Mouse (Mus musculus) cerebellum, postnatal 25 days (tissue): ENCODE results near the gene Plekhm1.
"Not testable (repeated sequence)": the region's sequence is repeated elsewhere in the genome, so short reads cannot be mapped to it uniquely, and the experiment has no call there.

ENCODE experiments used
- DNase-seq, 2 experiments: peaks; one replicate each; pipeline ENCODE4 v3.0.0; 2021; ENCODE audit warnings: mixed read lengths in 2 of 2

The Plekhm1 gene

DNA sequence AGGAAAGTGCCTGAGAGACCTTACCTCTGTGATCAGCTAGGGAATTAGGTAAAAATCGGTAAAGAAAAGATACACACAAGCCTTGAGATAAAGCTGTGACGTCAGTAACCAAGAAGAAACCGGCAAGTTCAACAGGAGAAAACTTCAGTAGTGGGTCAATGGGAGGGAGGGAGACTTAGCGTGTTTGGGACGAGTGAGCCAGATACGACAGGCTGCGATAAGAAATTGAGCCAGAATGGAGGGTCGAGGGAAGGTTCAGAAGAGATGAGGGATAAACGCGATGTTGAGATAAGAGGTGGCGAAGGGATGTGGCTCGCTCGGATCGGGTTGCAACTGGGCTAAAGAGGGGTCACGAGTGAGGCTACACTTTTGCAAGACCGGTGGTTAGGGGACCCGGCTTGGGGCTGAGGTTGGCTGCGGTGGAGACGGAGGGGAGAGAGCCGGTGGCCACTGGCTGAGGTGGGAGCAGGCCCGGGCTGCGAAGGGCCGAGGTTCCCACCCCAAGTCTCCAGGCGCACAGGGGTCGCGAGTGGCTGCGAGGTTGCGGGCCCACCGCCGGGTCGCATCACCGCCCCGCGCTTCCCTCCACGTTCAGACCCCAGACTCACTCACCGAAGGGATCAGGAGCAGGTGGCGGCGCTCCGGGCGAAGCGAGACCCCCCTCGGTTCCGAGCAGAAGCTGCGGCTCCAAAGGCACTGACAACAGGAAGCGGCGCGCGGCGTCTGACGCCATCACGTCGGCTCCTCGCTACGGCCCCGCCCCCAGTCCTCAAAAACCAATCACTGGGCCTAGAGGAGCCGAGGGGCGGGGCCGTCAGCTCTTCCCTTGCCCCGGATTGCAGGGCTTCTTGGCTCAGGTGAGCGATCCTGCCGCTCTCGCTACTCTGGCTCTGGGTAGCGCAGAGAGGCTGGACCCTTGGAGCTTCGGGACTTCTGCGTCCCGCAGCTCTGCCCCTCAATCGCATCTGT is at the start of gene Plekhm1:
Gene Plekhm1 (minus strand): TSS at position 707 of the 969 bp plus-strand sequence.
- DNase-seq = peak; percentile 97 to 99

DNA sequence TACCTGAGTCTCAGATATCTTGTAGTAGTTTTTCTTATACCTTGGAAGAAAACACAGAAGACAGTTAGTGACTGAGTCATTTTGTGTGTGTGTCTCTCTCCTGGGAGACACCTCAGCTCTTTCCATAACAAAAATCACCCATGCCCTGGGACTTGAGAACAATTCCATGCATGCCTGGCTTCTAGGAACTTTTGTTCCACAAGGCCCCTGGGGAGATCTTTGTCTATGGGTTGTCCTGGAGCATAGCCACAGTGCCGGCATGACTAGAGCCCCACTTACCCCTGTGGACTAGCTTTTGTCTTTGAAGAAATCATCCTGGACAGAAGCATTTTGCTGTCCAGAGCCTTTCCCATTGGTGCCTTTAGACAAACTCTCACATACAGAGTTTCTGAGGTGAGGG is 38.6 kb upstream of the Plekhm1 start:
- not testable (repeated sequence) for DNase-seq

DNA sequence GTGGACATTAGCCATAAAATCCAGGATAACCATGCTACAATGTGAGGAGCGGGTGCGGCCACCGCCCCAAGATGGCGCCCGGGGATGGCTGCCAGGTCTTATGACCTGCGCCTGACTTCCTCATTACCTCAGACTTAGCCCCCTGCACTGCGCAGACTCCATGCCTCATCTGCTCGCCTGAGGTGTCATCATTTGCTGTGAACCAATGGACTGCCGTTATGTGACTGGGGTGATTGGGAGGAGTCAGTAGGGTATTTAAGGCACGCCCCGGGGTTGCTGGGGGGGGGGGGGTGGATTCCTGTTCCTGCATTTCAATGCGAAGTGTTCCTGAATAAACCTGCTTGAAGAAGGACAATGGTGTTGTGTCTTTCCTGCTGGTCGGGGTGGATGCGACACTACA is 37.2 kb upstream of the Plekhm1 start:
- not testable (repeated sequence) for DNase-seq

DNA sequence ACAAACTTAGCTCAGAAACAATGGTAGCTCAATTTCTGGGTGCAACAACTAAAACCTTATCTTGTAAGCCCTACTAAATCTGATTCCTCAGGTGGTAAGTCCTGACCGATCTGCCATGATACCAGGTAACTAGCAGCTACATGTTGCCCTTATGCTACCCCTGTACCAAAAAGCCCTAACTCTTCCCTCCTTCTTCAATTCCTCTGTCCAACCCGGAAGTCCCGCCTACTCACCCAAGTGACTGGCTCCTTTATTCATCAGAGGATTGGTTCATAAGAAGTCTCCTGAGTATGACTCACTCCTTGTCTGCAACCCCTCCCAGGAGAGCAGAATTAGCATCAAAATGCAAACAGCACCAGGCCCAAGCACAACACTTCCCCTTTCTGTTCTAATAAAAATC is 31.2 kb upstream of the Plekhm1 start:
- no peak for DNase-seq

DNA sequence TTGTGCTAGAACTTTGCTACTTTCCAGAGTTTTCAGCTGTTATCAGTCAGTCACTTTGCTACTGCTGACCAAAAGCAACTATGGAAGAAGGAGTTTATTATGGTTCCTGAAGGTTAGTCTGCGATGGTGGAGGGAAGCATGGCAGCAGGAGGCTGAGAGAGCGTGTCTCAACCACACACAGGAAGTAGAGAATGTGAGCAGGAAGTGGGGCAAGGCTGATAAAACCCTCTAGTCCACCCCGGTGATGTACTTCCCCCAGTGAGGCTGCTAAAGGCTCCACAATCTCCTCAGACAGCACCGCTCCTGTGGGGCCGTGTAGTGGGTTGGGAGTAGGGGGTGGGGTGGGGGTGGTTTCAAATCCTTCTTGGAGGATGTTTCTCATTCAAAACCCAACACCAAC is 23.8 kb upstream of the Plekhm1 start:
- DNase-seq = no peak

DNA sequence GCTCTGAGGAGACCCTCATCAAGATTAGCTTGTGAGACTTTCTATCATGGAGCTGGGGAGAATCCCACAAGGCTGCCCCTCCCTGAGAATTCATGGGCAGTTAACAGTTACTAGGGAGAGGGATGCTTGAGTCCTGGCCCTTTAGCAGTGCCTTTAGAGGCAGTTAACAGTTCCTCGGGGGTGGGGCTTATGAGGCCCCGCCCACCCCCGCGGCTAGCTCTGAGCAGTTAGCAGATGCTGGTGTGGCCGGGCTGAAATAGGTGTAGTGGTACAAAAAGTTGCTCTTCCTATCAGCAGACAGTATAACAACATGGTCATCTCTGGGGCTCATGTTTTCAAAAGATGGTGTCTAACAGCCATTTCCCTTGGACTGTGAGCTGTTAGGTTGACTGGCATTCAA is 12.5 kb upstream of the Plekhm1 start:
- no peak for DNase-seq

DNA sequence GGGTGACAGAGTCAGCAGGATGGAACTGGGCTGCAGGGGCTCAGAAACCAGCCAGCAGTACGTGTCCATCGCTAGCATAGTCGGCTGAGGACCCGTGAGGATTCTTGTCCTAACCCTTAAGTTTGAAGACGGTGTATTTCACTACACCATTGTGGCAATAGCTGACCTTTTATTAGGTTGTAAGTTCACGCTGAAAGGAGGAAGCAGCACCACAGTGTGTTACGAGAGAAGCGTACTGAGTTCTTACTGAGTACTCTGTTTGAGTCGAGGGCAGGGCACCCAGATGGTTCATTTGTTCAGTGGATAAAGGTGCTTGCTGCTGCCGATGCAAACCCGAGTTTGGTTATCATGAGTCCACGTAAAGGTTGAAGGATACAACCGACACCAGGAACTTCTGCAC is 7.2 kb upstream of the Plekhm1 start:
- no peak for DNase-seq

DNA sequence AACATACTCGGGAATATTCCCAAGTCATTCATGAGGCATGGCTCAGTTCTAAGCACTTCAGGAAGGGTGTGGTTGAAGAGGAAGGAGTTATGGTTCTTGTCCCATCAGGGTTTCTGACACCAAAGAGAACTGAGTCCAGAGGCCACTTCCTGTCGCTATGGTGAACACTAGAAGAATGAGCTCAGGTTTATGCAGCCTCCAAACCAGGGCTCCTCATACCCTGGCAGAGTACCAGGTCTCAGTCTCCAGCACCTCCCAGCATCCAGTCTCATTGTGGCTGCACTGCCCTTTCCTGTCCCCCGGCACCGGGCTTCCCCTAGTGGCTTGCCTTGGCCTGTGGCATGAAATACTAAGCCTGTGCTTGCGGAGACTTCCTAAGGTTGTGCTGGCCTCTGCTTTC is 6.7 kb upstream of the Plekhm1 start:
- DNase-seq = no peak

DNA sequence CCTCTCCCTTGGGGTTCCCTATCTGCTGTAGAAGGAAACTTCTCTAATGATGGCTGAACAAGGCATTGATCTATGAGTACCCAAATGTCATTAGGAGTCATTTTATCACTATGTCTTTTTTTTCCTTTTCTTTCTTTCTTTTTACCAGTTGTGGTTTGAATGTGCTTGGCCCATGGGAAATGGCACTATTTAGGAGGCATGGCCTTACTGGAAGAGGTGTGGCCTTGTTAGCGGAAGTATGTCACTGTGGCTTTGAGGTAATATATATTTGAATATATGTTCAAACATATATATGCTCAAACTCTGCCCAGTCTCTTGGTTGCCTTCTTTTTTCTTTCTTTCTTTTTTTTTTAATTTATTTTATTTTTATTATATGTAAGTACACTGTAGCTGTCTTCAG is 1.0 kb upstream of the Plekhm1 start:
- no peak for DNase-seq

DNA sequence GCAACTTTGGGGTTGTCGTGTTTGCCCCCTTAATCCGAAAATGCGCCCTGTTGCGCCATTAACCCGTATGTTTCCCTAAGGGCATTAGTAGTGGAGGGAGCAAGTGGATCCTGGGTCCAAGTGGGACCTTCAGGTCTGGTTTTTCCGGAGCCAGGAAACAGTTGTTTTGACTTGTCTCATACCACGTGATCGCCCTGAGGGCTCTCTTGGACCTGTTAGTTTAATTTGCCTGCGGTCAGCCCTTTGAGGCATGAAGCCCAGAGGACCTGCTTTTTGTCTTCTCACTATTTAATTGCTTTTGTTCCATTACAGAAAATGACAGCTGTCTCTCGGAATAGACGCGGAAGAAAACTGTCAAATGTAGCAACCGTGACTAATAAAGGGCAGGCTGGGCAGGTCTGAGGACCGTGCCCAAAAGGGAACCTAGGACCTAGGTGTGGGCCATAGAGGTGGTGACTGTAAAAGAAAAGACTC is 500 bp upstream of the Plekhm1 start:
- no peak for DNase-seq

DNA sequence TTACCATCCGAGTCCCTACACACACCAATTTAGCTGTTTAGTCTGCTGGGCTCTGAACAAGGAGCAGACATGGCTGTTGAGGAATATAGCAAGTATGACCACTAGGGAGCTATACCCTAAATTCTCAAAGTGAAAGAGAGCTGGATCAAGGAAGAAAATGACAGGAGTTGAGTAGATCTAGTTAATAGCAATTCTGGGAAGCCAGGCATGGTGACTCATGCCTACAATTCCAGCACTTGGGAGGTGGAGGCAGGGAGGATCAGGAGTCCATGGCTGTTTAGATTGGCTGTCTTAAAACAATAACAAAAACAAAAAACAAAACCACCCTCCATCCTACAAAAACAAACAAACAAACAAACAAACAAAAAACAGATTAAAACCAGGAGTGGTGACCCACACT is 1.2 kb downstream of the Plekhm1 start:
- DNase-seq = no peak

DNA sequence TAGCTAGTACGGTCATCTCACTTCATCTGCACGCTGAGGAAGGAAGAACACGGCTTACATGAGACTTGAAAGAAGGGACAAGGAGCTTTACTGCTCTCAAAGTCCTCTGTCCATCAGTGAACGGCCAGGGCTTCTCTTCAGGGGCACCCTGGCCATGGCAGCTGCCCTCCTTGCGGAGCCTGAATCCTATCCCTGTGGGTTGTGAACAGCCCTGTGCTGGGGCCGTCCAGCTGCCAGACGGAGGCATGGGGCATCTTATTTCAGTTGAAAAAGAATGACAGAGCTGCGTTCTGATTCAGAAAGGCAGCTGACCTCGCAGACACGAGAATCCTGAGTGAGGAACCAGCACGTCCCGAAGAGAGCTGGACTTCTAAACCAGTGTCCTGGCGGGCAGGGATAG is 3.6 kb downstream of the Plekhm1 start:
- DNase-seq = no peak

DNA sequence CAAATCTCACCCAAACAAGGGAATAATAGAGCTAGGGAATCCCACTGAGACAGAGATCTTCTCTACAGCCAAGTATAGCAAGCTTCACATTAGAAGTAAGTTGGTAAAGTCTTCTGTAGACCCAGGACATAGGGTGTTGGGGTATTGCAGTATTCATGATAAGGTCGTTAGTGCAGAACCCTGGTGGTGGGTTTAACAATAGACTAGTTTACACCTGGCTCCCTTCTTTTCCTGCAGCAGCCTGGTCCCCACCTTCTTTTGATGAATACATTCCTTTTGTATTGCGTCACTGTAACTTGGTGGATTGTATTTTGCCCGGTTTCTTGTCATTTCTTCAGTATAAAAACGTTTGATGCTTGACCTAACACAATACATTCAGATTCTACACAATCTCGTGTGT is 5.4 kb downstream of the Plekhm1 start:
- not testable (repeated sequence) for DNase-seq

DNA sequence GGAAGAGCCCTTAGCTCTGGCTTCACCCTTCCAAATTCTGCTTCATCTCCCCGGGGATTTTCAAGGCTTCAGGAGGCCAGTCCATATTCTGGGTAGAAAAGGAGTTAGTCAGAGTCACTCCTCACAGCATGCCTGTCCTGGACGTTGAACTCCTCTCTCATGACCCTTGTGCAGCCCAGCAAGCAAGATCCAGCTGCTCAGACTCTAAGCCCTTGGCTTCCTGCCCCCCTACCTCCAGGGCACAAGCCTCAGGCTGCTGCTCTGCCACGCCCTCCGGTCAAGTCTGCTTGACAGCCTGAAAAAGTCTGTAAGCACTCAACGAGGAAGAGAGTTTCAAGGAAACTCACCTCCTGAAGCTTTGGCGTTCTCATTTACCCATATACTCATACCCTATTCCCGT is 5.9 kb downstream of the Plekhm1 start:
- no peak for DNase-seq

DNA sequence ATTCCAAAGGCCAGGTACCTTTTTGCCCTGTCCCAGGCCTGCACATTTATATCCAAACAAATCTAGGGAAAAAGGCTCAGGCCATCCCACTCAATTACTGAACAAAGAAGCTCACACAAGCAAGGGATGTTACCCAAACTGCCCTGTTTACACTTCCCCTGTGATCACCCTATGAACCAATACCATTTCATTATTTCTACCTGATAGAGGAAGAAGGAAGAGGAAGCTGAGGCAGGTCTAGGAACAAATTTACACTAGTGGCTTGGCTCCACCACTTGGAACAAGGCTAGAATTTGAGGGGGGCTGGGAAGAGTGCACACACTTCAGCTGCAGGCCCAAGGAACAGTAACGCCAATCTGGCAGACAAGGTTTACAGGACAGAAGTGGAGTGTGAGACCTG is 6.7 kb downstream of the Plekhm1 start:
- no peak for DNase-seq

DNA sequence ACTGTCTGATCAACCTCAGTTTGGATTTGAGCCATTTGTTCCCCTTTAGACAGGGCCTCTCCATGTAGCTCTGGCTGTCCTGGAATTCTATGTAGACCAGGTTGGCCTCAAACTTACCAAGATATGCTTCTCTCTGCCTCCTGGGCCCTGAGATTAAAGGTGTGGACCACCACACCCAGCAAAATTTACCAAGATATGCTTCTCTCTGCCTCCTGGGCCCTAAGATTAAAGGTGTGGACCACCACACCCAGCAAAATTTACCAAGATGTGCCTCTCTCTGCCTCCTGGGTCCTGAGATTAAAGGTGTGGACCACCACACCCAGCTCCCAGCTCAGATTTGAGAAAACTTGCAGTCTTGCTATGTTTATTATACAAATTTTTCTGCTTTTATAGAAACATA is 7.9 kb downstream of the Plekhm1 start:
- DNase-seq = no peak

DNA sequence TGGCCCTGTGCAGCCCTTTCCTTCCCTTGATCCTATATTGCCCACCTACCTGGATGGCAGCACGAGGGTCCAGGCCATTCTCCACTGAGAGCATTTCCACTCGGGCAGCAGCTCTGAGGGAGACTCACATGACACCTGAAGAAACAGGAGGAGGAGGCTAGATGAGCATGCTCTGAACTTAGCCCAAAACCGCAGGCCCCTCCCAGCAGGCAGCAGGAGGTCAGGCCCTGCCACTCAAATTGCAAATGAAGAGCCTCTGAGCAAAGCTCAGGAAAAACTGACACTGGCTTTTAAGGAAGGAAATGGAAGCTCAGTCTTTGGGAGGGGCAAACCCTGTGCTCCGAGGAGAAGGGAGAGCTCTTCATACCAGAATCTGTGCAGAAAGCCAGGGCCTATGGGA is 8.7 kb downstream of the Plekhm1 start:
- no peak for DNase-seq

DNA sequence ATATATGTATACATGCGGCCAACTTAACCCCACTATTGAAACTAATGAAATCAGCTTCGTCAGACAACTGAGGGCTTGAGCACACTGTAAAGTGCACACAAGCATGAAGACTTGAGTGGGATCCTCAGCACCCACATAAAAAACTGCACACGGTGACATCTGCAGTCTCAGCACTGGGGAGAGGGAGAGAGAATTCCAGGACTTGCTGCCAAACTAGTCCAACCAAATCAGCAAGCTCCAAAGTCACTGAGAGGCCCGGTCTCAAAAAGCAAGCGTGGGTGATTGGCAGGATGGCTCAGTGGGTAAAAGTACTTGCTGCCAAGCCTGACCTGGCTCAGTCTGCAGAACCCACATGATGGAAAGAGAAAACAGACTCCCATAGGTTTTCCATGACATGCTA is 9.7 kb downstream of the Plekhm1 start:
- no peak for DNase-seq

DNA sequence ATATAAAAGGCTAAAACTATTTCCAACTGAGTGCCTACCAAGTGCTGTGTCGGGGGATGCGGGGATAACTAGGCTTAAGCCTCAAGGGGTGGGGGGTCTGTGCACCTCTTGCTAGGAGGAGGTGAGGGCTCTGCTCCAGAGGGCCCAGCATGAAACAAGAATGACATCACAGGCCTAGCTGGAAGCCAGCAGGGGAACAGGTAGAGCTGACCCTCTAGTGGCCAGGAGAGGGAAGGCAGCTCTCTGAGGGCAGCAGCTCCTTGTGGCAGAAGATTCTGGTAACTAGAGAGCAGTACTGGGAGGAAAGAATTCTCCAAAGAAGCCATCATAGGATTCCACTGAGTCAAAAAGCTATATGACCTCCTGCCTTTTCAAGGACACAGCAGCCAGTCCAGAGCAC is 10.3 kb downstream of the Plekhm1 start:
- peak; percentile 59 to 76 for DNase-seq

DNA sequence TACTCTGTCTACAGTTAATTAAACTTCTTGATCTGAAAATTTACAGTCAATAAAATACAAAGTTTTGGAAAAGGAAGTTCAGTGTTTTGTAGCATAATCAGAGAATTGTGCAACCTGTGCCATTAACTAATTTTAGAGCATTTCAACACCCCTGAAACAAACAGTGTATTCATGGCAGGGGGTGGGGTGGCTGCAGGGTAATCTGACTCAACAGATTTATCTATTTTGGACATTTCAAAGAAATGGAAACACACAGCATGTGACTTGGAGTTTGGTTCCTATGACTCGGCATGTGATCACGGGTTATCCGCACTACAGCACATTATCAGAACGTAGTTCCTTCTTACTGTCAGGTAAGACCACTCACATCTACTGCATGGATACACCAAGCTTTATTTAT is 12.5 kb downstream of the Plekhm1 start:
- DNase-seq = no peak

DNA sequence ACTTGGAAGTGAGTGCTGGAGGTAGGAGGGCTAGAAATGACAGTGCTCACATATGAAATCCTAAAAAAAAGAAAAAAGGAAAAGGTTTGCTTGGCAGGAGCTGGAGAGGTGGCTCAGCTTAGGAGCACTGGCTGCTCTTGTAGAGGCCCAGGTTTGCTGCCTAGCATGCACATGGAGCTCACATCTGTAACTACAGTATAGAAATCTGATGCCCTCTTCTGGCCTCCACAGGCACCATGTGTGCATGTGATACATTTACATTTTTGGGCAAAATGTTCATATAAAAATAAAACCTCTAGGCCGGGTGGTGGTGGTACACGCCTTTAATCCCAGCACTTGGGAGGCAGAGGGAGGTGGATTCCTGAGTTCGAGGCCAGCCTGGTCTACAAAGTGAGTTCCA is 13.4 kb downstream of the Plekhm1 start:
- DNase-seq = no peak

DNA sequence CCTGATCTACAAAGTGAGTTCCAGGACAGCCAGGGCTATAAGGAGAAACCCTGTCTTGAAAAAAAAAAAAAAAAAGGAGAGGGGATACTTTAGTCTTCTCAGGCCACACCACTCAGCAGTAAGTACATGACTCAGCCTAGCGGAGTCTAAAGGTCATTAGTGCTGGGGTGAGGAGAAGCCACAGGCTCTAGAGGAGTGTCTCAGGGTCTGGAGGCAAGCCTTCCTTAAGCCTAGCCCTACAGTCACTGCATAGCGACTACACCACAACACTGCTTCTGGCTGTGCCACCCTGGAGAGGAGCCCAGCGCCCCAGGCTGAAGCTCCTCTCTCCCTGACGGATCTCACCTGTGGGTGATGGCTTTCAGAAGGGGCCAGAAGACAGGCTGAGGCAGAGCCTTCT is 15.8 kb downstream of the Plekhm1 start:
- no peak for DNase-seq

DNA sequence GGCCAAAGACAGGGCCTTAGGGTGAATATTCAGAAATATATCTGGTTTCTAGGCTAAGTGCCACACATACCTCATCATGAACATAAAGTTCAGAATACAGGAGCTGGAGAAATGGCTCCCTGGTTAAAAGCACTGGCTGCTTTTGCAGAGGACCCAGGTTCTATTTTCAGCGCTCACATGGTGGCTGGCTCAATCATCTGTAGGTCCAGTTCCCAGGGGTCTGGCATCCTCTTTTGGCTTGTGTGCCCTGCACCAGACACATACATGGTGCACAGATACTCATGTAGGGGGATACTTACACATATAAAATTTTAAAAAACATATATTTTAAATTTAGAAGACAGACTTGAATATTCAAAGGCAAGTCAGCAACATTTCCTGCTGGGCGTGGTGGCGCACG is 16.3 kb downstream of the Plekhm1 start:
- DNase-seq = no peak

DNA sequence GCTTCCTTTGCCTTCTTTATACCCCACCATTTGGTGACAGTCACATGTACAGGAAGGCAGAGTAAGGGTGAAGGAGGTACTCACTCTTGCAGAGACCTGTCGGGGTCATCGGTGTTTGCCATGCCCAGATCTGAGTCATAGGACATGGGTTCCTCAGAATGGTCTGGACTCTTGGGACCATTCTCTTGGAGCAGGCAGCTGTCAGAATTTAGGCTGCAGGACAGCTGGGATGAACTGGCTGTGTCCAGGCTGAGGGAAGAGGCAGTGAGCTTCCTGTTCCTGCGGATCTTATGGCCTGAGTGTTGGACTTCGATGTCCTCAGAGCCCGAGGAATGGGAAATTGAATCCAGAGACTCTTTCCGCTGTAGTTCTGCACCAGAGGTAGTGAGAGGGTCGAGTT is 17.9 kb downstream of the Plekhm1 start:
- DNase-seq = no peak

DNA sequence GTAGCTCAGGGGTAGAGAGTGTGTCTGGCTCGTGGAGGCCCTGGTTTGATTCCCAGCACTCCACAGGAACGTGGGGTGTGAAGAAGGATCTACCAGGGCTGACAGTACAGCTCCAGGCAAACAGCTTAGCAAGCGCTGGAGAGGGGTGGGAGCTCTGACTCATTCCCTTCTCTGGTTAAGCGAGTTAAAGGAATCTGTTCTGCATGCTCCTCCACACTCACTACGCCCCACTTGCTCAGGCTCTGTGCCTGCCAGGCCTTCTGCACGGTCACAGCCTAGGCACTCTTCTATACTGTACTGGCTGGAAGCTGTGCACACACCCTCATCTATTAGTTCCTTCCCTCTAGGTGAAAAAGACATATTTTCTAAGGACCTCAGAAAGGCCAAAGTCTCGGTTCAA is 18.5 kb downstream of the Plekhm1 start:
- no peak for DNase-seq
